Mouse (Mus musculus) lung, embryonic 15.5 days (tissue): ENCODE data around the gene Robo1. TPM values are rescaled to one million over a fixed set of nuclear protein-coding genes. Genes with fewer than 3 reads are reported as not detected.
A peak's percentile ranks its signal among the peaks of the same experiment; 100 is the strongest.

Experiments used
- ATAC-seq: fragments of 200-750 bp; cut with Nextera tagmentation; 2 replicates; pipeline ENCODE4 v1.8.0; 2017; ENCODE audit warnings: moderate number of reproducible peaks, borderline replicate concordance; ENCODE audit not compliant: low FRiP score, low TSS enrichment; ENCODE audit errors: extremely low read depth
- H3K27ac ChIP-seq: fragments of 300-500 bp; sonication (generic); 2 replicates; pipeline ENCODE4 v1.5.1; 2015; ENCODE audit warnings: moderate library complexity, mild to moderate bottlenecking, inconsistent platforms
- H3K27me3 ChIP-seq: fragments of 300-500 bp; sonication (generic); 2 replicates; pipeline ENCODE4 v1.6.1; 2015; ENCODE audit warnings: inconsistent platforms
- H3K36me3 ChIP-seq: fragments of 300-500 bp; sonication (generic); 2 replicates; pipeline ENCODE4 v1.6.1; 2015; ENCODE audit warnings: inconsistent platforms
- H3K4me1 ChIP-seq: fragments of 300-500 bp; sonication (generic); 2 replicates; pipeline ENCODE4 v1.6.1; 2015; ENCODE audit warnings: inconsistent platforms
- H3K4me2 ChIP-seq: fragments of 300-500 bp; sonication (generic); 2 replicates; pipeline ENCODE4 v1.6.1; 2015; ENCODE audit warnings: inconsistent platforms, mild to moderate bottlenecking, moderate library complexity
- H3K4me3 ChIP-seq: fragments of 300-500 bp; sonication (generic); 2 replicates; pipeline ENCODE4 v1.5.1; 2015; ENCODE audit warnings: mild to moderate bottlenecking, inconsistent platforms
- H3K9ac ChIP-seq: fragments of 300-500 bp; sonication (generic); 2 replicates; pipeline ENCODE4 v1.6.1; 2015; ENCODE audit warnings: inconsistent platforms
- H3K9me3 ChIP-seq: fragments of 300-500 bp; sonication (generic); 2 replicates; pipeline ENCODE4 v1.6.1; 2016; ENCODE audit warnings: inconsistent platforms
- WGBS: fragments of 180-500 bp; shearing (Covaris S2); methylation state at CpG from one replicate; pipeline ENCODE4 v1.1.7; 2015; 5-methylcytosine and 5-hydroxymethylcytosine counted together
- polyA plus RNA-seq: library from polyadenylated mRNA; unstranded; fragments of >200 nt; fragmentation: Nextera tagmentation; extraction: Ambion mirVana; gene quantifications from 2 replicates; pipeline ENCODE4 v1.2.1, GENCODE M21; 2015

The Robo1 gene
- polyA plus RNA-seq, 1 experiment from 2014 or later, result 32.0 TPM

DNA sequence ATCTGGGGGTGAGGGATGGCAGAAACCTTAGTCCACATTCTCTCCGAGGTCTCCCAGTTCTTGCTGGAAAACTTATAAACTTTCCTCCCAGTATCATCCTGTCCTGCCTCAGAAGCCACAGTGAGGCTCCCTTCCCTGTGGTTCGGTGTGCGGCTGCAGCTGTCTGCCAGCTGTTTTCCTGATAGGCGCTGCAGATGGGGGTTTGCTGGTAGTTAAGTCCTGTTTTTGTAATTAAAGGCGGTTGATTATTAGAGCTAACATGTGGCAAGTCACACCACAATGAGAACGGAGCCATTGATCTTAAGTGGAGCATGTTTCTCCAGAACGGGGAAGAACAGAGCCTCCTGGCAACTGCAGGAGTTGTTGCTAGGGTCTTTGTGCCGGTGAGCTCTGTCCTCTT, 699.3 kb downstream of the Robo1 start:
- Histone ChIP-seq H3K9ac (no peak overlapping the region), H3K27me3 (no peaks in the 10 kb centered on the region), H3K4me1 (no peaks in the 10 kb centered on the region), H3K27ac (no peak overlapping the region), H3K4me3 (no peak overlapping the region), H3K4me2 (no peak overlapping the region), H3K36me3 (no peaks in the 10 kb centered on the region), H3K9me3 (no peaks in the 10 kb centered on the region)
- 50% methylated on average over 8 of the region's 8 CpGs for WGBS
- ATAC-seq, result no peak

DNA sequence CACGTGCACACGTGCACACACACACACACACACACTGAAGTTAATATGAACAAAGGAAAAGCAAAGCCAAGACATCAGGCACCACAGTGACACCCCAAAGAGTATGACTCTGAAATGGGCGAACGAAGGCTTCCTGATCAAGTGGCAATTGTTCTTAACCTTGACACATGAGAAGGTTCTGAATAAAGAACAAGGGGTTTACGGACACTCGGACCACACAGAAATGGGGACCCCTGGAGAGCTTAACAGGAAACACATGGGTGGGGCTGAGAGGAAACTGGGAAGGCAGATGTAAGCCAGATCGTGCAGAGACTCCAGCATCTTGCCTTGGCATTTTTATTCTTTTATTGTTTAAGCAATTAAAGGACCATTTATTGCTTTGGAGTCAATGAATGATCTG, 703.2 kb downstream of the Robo1 start:
- H3K27me3 ChIP-seq, result no peaks in the 10 kb centered on the region
- no peak overlapping the region for H3K4me2 ChIP-seq
- H3K4me3 ChIP-seq, result no peak overlapping the region
- WGBS, result 70% methylated on average over 7 of the region's 7 CpGs
- no peak for ATAC-seq
- H3K36me3 ChIP-seq, result 0 out of 2 replicates have a peak, but pooled peaks cover 2% of the 10 kb centered on the region
- no peak overlapping the region for H3K9ac ChIP-seq
- no peaks in the 10 kb centered on the region for H3K4me1 ChIP-seq
- no peaks in the 10 kb centered on the region for H3K9me3 ChIP-seq
- no peak overlapping the region for H3K27ac ChIP-seq

GRCm38 (mm10) chr16:73012926-73013325, 704.8 kb downstream of the Robo1 start:
- Histone ChIP-seq H3K4me2 (no peak overlapping the region), H3K9ac (no peak overlapping the region), H3K27me3 (no peaks in the 10 kb centered on the region), H3K4me3 (no peak overlapping the region), H3K36me3 (0 out of 2 replicates have a peak, but pooled peaks cover 2% of the 10 kb centered on the region), H3K4me1 (no peaks in the 10 kb centered on the region), H3K27ac (no peak overlapping the region), H3K9me3 (no peaks in the 10 kb centered on the region)
- 93% methylated on average over 11 of the region's 11 CpGs for WGBS
- ATAC-seq, result no peak

GRCm38 (mm10) chr16:73014544-73014943, 706.4 kb downstream of the Robo1 start:
- Histone ChIP-seq H3K4me3 (no peak overlapping the region), H3K9me3 (no peaks in the 10 kb centered on the region), H3K27me3 (no peaks in the 10 kb centered on the region), H3K9ac (no peak overlapping the region), H3K4me2 (no peak overlapping the region), H3K4me1 (no peaks in the 10 kb centered on the region), H3K27ac (no peak overlapping the region), H3K36me3 (0 out of 2 replicates have a peak, but pooled peaks cover 2% of the 10 kb centered on the region)
- ATAC-seq, result no peak; the same call in 1 of the 2 replicates
- whole genome bisulfite sequencing, result 52% methylated on average over 8 of the region's 8 CpGs

GRCm38 (mm10) chr16:73015976-73016375, 707.9 kb downstream of the Robo1 start:
- no peak for ATAC-seq
- no peaks in the 10 kb centered on the region for H3K27me3 ChIP-seq
- 57% methylated on average over 4 of the region's 4 CpGs for WGBS
- H3K27ac ChIP-seq, result peak overlapping the region; percentile 52; the same call in 1 of the 2 replicates
- H3K36me3 ChIP-seq, result 0 out of 2 replicates have a peak, but pooled peaks cover 2% of the 10 kb centered on the region
- no peak overlapping the region for H3K4me3 ChIP-seq
- no peak overlapping the region for H3K9ac ChIP-seq
- H3K9me3 ChIP-seq, result no peaks in the 10 kb centered on the region
- no peaks in the 10 kb centered on the region for H3K4me1 ChIP-seq
- no peak overlapping the region for H3K4me2 ChIP-seq

DNA sequence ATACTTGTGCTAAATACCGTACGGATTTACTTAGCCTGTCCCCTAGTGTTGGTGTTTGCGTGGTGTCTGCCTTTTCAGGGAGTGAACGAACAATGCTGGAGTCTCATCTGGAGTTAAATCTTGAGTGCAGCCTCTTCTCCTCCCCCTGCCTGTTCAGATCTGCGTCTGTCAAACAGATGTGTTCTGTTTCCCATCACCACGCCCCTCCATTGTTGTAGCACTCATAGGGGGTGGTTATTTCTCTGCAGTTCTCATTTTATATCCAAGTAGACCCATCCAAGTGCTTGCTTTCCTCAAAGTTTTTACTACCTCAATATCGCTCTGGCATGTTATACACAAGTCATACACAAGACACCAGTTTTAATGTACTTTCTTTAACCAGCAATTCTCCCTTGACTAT, 708.7 kb downstream of the Robo1 start:
- H3K36me3 ChIP-seq, result 0 out of 2 replicates have a peak, but pooled peaks cover 2% of the 10 kb centered on the region
- no peaks in the 10 kb centered on the region for H3K27me3 ChIP-seq
- ATAC-seq, result peak; percentile 89
- no peak overlapping the region for H3K9ac ChIP-seq
- no peak overlapping the region for H3K4me2 ChIP-seq
- no peak overlapping the region for H3K4me3 ChIP-seq
- no peaks in the 10 kb centered on the region for H3K4me1 ChIP-seq
- H3K27ac ChIP-seq, result peak overlapping the region; percentile 52
- 48% methylated on average over 7 of the region's 7 CpGs for WGBS
- H3K9me3 ChIP-seq, result no peaks in the 10 kb centered on the region

DNA sequence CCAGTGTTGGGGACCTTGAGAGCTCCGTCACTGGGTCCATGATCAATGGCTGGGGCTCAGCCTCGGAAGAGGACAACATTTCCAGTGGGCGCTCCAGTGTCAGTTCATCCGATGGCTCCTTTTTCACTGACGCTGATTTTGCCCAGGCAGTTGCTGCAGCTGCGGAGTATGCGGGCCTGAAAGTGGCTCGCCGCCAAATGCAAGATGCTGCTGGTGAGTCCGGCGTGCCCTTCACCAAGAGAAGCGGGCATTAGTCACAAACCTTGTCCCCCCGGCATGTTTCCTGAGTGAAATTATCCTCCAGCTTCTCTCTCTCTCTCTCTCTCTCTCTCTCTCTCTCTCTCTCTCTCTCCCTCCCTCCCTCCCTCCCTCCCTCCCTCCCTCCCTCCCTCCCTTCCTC, 716.2 kb downstream of the Robo1 start:
- Histone ChIP-seq H3K27me3 (no peaks in the 10 kb centered on the region), H3K27ac (no peak overlapping the region), H3K9ac (no peak overlapping the region), H3K9me3 (no peaks in the 10 kb centered on the region), H3K4me2 (no peak overlapping the region), H3K36me3 (0 out of 2 replicates have a peak, but pooled peaks cover 8% of the 10 kb centered on the region), H3K4me1 (no peaks in the 10 kb centered on the region), H3K4me3 (no peak overlapping the region)
- WGBS, result 86% methylated on average over 13 of the region's 13 CpGs
- ATAC-seq, result no peak

GRCm38 (mm10) chr16:73027692-73028091, 719.6 kb downstream of the Robo1 start:
- H3K4me2 ChIP-seq, result no peak overlapping the region
- H3K9ac ChIP-seq, result no peak overlapping the region
- no peak for ATAC-seq
- 0 out of 2 replicates have a peak, but pooled peaks cover 8% of the 10 kb centered on the region for H3K36me3 ChIP-seq
- WGBS, result 77% methylated on average over 14 of the region's 14 CpGs
- no peaks in the 10 kb centered on the region for H3K4me1 ChIP-seq
- no peaks in the 10 kb centered on the region for H3K27me3 ChIP-seq
- H3K4me3 ChIP-seq, result no peak overlapping the region
- no peaks in the 10 kb centered on the region for H3K9me3 ChIP-seq
- no peak overlapping the region for H3K27ac ChIP-seq

- Histone ChIP-seq H3K27me3 (no peaks in the 10 kb centered on the region), H3K36me3 (no peaks in the 10 kb centered on the region), H3K4me1 (no peaks in the 10 kb centered on the region), H3K4me2 (no peak overlapping the region), H3K9me3 (no peaks in the 10 kb centered on the region), H3K9ac (no peak overlapping the region), H3K27ac (no peak overlapping the region), H3K4me3 (no peak overlapping the region)
- WGBS, result 68% methylated on average over 4 of the region's 4 CpGs
- ATAC-seq, result no peak
Observed at GRCm38 (mm10) chr16:73030999-73031398, 722.9 kb downstream of the Robo1 start.

- Histone ChIP-seq H3K27ac (no peak overlapping the region), H3K4me2 (no peak overlapping the region), H3K27me3 (no peaks in the 10 kb centered on the region), H3K36me3 (peaks cover 14% of the 10 kb centered on the region; the same call in 1 of the 2 replicates), H3K9me3 (no peaks in the 10 kb centered on the region), H3K4me3 (no peak overlapping the region), H3K4me1 (no peaks in the 10 kb centered on the region), H3K9ac (no peak overlapping the region)
- 87% methylated on average over 20 of the region's 20 CpGs for WGBS
- ATAC-seq, result no peak
Observed at GRCm38 (mm10) chr16:73035210-73035985, 727.3 kb downstream of the Robo1 start.

GRCm38 (mm10) chr16:73038552-73038951, 730.4 kb downstream of the Robo1 start:
- H3K27ac ChIP-seq, result no peak overlapping the region
- no peaks in the 10 kb centered on the region for H3K27me3 ChIP-seq
- WGBS, result 51% methylated on average over 7 of the region's 7 CpGs
- no peak overlapping the region for H3K4me3 ChIP-seq
- H3K4me2 ChIP-seq, result no peak overlapping the region
- H3K9ac ChIP-seq, result no peak overlapping the region
- ATAC-seq, result no peak
- H3K4me1 ChIP-seq, result no peaks in the 10 kb centered on the region
- H3K36me3 ChIP-seq, result peaks cover 19% of the 10 kb centered on the region; the same call in 1 of the 2 replicates
- no peaks in the 10 kb centered on the region for H3K9me3 ChIP-seq

DNA sequence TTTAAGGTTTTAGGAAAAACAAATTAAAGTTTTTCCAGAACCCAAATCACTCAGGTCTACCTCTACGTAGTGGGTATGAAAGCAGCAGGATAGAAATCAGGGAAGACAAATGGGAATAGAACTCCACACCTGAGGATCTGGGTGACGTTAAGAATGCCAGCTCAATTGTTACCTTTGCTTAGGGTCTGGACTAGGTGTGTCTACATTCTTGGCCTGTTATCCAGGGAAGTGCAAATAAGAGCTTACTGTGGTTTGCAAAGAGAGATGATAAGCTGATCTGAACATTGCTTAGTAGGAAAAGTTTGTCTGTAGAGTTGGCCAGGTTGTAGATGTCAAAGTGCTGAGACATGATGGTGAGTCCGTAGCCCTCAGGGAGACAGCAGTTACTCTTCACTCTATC, 754.4 kb downstream of the Robo1 start:
- Histone ChIP-seq H3K9me3 (no peaks in the 10 kb centered on the region), H3K4me2 (no peak overlapping the region), H3K9ac (no peak overlapping the region), H3K4me1 (no peaks in the 10 kb centered on the region), H3K27ac (no peak overlapping the region), H3K4me3 (no peak overlapping the region), H3K36me3 (no peaks in the 10 kb centered on the region), H3K27me3 (no peaks in the 10 kb centered on the region)
- ATAC-seq, result no peak
- WGBS, result 75% methylated on average over 3 of the region's 3 CpGs
